Mouse (Mus musculus) forebrain, embryonic 11.5 days (tissue): ENCODE measurements around the gene Kremen1. TPM values are rescaled to one million over a fixed set of nuclear protein-coding genes. Genes with fewer than 3 reads are reported as not detected.

ENCODE experiments used
- ATAC-seq: fragments of 200-750 bp; cut with Nextera tagmentation; replicated peaks from 2 replicates; pipeline ENCODE4 v1.8.0; 2017; ENCODE audit warnings: moderate TSS enrichment; ENCODE audit not compliant: low FRiP score
- DNase-seq: peaks from one replicate; pipeline ENCODE4 v3.0.0-alpha.2; 2017; ENCODE audit warnings: low spot score
- H3K27ac ChIP-seq: fragments of 300-500 bp; sonication (generic); 2 replicates; pipeline ENCODE4 v1.5.1; 2014; ENCODE audit warnings: low read depth, low read length
- H3K27me3 ChIP-seq: fragments of 300-500 bp; sonication (generic); 2 replicates; pipeline ENCODE4 v1.6.1; 2014; ENCODE audit warnings: mild to moderate bottlenecking, low read length, mixed read lengths; ENCODE audit not compliant: control insufficient read depth, insufficient read depth
- H3K36me3 ChIP-seq: fragments of 300-500 bp; sonication (generic); 2 replicates; pipeline ENCODE4 v1.6.1; 2014; ENCODE audit warnings: mild to moderate bottlenecking, low read length, moderate library complexity, mixed read lengths; ENCODE audit not compliant: control insufficient read depth, insufficient read depth
- H3K4me1 ChIP-seq: fragments of 300-500 bp; sonication (generic); replicated peaks from 2 replicates; pipeline ENCODE4 v1.6.1; 2014; ENCODE audit warnings: low read length, mixed read lengths; ENCODE audit not compliant: control insufficient read depth, insufficient read depth
- H3K4me2 ChIP-seq: fragments of 300-500 bp; sonication (generic); 2 replicates; pipeline ENCODE4 v1.6.1; 2014; ENCODE audit warnings: low read depth, mild to moderate bottlenecking, low read length, moderate library complexity, mixed read lengths; ENCODE audit not compliant: severe bottlenecking
- H3K4me3 ChIP-seq: fragments of 300-500 bp; sonication (generic); 2 replicates; pipeline ENCODE4 v1.5.1; 2014; ENCODE audit warnings: low read depth, low read length
- H3K9ac ChIP-seq: fragments of 300-500 bp; sonication (generic); 2 replicates; pipeline ENCODE4 v1.6.1; 2014; ENCODE audit warnings: low read length
- H3K9me3 ChIP-seq: fragments of 300-500 bp; sonication (generic); 2 replicates; pipeline ENCODE4 v1.6.1; 2016; ENCODE audit warnings: low read length, mixed read lengths; ENCODE audit not compliant: control insufficient read depth
- WGBS: fragments of 180-500 bp; shearing (Covaris S2); extraction: QIAGEN DNeasy Blood & Tissue Kit; methylation state at CpG from one replicate; pipeline ENCODE4 v1.1.7; 2014; 5-methylcytosine and 5-hydroxymethylcytosine counted together
- polyA plus RNA-seq: library from polyadenylated mRNA; unstranded; fragments of >200 nt; fragmentation: Nextera tagmentation; extraction: Ambion mirVana; gene quantifications from 2 replicates; pipeline ENCODE4 v1.2.1, GENCODE M21; 2014

Kremen1 gene
- polyA plus RNA-seq, 1 experiment from 2014 or later, result 10.8 TPM

- Histone ChIP-seq H3K9me3 (no peaks in the 10 kb centered on the region), H3K9ac (no peak overlapping the region), H3K27ac (no peak overlapping the region), H3K4me3 (no peak overlapping the region), H3K4me1 (peaks cover 6% of the 10 kb centered on the region), H3K4me2 (no peak overlapping the region), H3K36me3 (0 out of 2 replicates have a peak, but pooled peaks cover 2% of the 10 kb centered on the region), H3K27me3 (no peaks in the 10 kb centered on the region)
- DNase-seq (no peak), ATAC-seq (no peak)
- 77% methylated on average over 8 of the region's 8 CpGs for WGBS
Observed at GRCm38 (mm10) chr11:5244749-5245130, 16.6 kb downstream of the Kremen1 start.

DNA sequence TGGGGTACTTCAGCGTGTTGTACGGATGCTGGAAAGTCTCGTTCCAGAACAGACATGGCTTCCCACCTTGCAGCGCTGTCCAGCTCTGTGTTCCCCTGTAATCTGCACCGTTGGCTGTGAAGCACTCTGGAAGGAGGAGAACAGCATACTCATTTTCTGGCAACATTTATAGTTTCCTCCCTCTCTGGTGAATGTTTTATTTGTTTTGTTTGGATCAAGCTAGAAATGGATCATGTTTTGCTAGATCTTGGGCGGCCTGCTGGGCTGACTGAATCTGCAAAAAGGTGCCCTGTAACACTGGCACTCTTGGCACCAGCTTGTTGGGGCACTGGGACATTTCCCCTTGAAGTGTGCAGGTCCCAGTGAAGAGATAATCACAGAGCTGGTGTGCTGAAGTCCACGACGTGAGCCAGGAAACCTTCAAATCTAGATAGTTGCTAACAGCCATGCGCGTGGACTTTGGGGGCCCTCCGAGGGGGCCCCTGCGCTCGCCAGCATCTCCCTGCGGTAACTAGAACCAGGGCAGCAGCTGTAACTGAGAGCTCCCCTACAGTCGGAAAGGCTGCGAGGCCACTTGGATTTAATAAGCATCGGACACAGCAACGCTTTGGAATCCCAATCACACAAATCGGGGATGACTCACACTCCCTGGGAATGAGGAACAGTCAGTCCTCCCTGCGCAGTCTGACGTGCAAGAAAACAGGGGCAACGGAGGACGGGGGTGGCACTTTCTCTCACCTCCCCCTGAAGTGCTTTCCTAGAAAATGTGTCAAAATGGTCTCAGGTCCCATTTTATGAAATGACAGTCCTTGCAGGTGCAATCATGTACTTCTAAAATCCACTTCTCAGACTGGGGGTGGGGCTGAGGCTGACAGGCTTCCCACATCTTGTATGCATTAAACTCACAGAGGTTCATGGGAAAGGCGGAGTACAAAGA, 17.3 kb downstream of the Kremen1 start:
- H3K4me1 ChIP-seq, result peaks cover 9% of the 10 kb centered on the region
- ATAC-seq (no peak), DNase-seq (no peak)
- H3K9me3 ChIP-seq, result no peaks in the 10 kb centered on the region
- no peak overlapping the region for H3K27ac ChIP-seq
- H3K4me3 ChIP-seq, result no peak overlapping the region
- 76% methylated on average over 24 of the region's 24 CpGs for WGBS
- no peaks in the 10 kb centered on the region for H3K27me3 ChIP-seq
- H3K36me3 ChIP-seq, result 0 out of 2 replicates have a peak, but pooled peaks cover 2% of the 10 kb centered on the region
- H3K9ac ChIP-seq, result peak overlapping the region; percentile 8; the same call in 1 of the 2 replicates
- no peak overlapping the region for H3K4me2 ChIP-seq

- Histone ChIP-seq H3K9me3 (no peaks in the 10 kb centered on the region), H3K4me3 (no peak overlapping the region), H3K27ac (no peak overlapping the region), H3K4me1 (peaks cover 6% of the 10 kb centered on the region), H3K36me3 (0 out of 2 replicates have a peak, but pooled peaks cover 2% of the 10 kb centered on the region), H3K9ac (no peak overlapping the region), H3K27me3 (no peaks in the 10 kb centered on the region), H3K4me2 (no peak overlapping the region)
- DNase-seq, result no peak
- ATAC-seq, result no peak
- WGBS, result 97% methylated on average over 7 of the region's 7 CpGs
Observed at GRCm38 (mm10) chr11:5243208-5243607, 18.1 kb downstream of the Kremen1 start.

DNA sequence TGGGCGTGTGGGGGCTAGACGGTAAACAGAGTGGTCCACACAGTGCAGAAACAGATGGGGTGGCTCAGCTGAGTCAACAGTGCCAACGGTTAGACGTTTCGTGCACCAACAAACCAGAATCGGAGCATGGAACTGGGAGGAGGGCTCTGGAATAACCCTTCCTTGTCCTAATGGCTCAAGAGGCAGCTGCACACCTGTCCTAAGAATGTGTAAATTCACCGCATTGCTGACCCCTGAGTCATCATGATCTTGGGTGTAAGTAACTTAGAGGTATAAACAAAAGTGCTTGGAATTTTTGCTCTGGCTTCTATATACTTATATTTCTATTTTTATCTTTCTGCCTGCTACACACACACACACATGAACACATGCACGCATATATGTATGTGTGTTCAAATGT, 19.2 kb downstream of the Kremen1 start:
- ATAC-seq, result no peak
- 92% methylated on average over 8 of the region's 8 CpGs for WGBS

GRCm38 (mm10) chr11:5239706-5240690, 21.4 kb downstream of the Kremen1 start:
- H3K9ac ChIP-seq, result no peak overlapping the region
- no peaks in the 10 kb centered on the region for H3K9me3 ChIP-seq
- 0 out of 2 replicates have a peak, but pooled peaks cover 2% of the 10 kb centered on the region for H3K36me3 ChIP-seq
- H3K4me3 ChIP-seq, result no peak overlapping the region
- peak overlapping the region; percentile 52; the same call in 1 of the 2 replicates for H3K27ac ChIP-seq
- 8% methylated on average over 10 of the region's 10 CpGs for WGBS
- DNase-seq, result peak; percentile 62
- peak; percentile 55 for ATAC-seq
- peaks cover 9% of the 10 kb centered on the region for H3K4me1 ChIP-seq
- 0 out of 2 replicates have a peak overlapping the region, but pooled peaks have one; percentile 12 for H3K4me2 ChIP-seq
- H3K27me3 ChIP-seq, result no peaks in the 10 kb centered on the region

More for the DNA sequence above, 19.2 kb downstream of the Kremen1 start:
- no peak for DNase-seq
- peaks cover 6% of the 10 kb centered on the region for H3K4me1 ChIP-seq
- 0 out of 2 replicates have a peak, but pooled peaks cover 2% of the 10 kb centered on the region for H3K36me3 ChIP-seq
- H3K27me3 ChIP-seq, result no peaks in the 10 kb centered on the region
- no peak overlapping the region for H3K4me3 ChIP-seq
- H3K4me2 ChIP-seq, result no peak overlapping the region
- no peak overlapping the region for H3K9ac ChIP-seq
- no peaks in the 10 kb centered on the region for H3K9me3 ChIP-seq
- no peak overlapping the region for H3K27ac ChIP-seq

- ATAC-seq (peak; percentile 56; the same call in 1 of the 2 replicates), DNase-seq (no peak)
- Histone ChIP-seq H3K27me3 (no peaks in the 10 kb centered on the region), H3K9ac (no peak overlapping the region), H3K4me3 (no peak overlapping the region), H3K9me3 (no peaks in the 10 kb centered on the region), H3K4me1 (peaks cover 12% of the 10 kb centered on the region), H3K27ac (no peak overlapping the region), H3K4me2 (no peak overlapping the region), H3K36me3 (no peaks in the 10 kb centered on the region)
- WGBS, result 25% methylated on average over 6 of the region's 6 CpGs
Observed at GRCm38 (mm10) chr11:5219910-5220447, 41.4 kb downstream of the Kremen1 start.

GRCm38 (mm10) chr11:5219371-5219770, 42.0 kb downstream of the Kremen1 start:
- Histone ChIP-seq H3K4me2 (no peak overlapping the region), H3K27ac (no peak overlapping the region), H3K27me3 (no peaks in the 10 kb centered on the region), H3K4me3 (no peak overlapping the region), H3K9me3 (no peaks in the 10 kb centered on the region), H3K36me3 (no peaks in the 10 kb centered on the region), H3K4me1 (peaks cover 12% of the 10 kb centered on the region), H3K9ac (no peak overlapping the region)
- DNase-seq (no peak), ATAC-seq (no peak)
- WGBS, result 93% methylated on average over 4 of the region's 4 CpGs
